9 mouse cellular contexts compared by ENCODE assay signal in the genomic region with DNA sequence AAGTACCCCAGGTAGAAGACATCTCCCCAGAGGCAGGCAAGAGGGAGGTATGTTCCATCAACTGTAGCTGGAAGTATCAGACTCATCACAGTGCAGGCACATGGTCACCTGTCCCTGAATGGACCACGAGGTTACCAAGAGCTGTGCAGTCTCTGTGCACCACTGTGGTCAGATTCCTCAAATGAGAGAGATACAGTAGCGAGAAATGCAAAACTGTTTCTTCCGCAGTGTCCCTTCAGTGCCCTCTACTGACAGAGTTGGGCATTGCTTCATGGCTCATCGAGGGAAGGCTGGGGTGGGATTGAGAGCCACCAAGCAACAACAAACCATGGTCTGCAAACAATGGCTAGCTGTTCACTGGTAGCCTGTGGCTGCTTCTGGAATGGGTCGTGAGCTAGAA.
DNase-seq lines count a peak whose midpoint lies in the region; ATAC-seq and TF ChIP-seq lines count a peak whose summit lies in the region.
"Had no signal": no experiment of that assay in that cellular context is flagged by ENCODE, and none has a peak within 500 bp of the region (broad histone marks: within the 10 kb centered on the region; RNA-seq: fewer than 3 reads in every experiment).

No protein-coding gene starts in this region.

- intact Hi-C loops in heart, postnatal 10 days (cut with DNase I): loop anchor here (1.0 to 5.0 kb wide), 4 partner anchors 159 to 471 kb away; a partner anchor contains a TSS

- H3K4me2 ChIP-seq in heart, embryonic 12.5 days: no peak overlapping the region
- H3K4me2 ChIP-seq: liver, embryonic 15.5 days had no signal

- no peak overlapping the region for H3K4me3 ChIP-seq in heart, embryonic 12.5 days
- H3K4me3 ChIP-seq in cortical plate, adult 2 months (ENCODE audit: insufficient read depth, low read length): no peak overlapping the region
- H3K4me3 ChIP-seq: liver, embryonic 15.5 days had no signal

- H3K9ac ChIP-seq in heart, embryonic 12.5 days: no peak overlapping the region
- H3K9ac ChIP-seq: liver, embryonic 15.5 days had no signal

- H3K27ac ChIP-seq in heart, embryonic 12.5 days (ENCODE audit: poor library complexity, severe bottlenecking): no peak overlapping the region
- H3K27ac ChIP-seq in cortical plate, adult 2 months (ENCODE audit: insufficient read depth, low read length): no peak overlapping the region
- H3K27ac ChIP-seq: liver, embryonic 15.5 days had no signal

- H3K27me3 ChIP-seq in heart, embryonic 12.5 days (replicated peaks): peaks cover 26% of the 10 kb centered on the region
- H3K27me3 ChIP-seq: liver, embryonic 15.5 days had no signal

- ATAC-seq in heart, embryonic 12.5 days (ENCODE audit: insufficient number of reproducible peaks, low FRiP score): no peak
- ATAC-seq in megakaryocyte-erythroid progenitor cell, adult 5-6 weeks (replicated peaks; ENCODE audit: low FRiP score, low TSS enrichment, poor library complexity, severe bottlenecking): peak; percentile 62; the same call in 1 of the 2 replicates

- WGBS in heart, embryonic 12.5 days: 9% methylated on average over 5 of the region's 5 CpGs

- no peaks in the 10 kb centered on the region for H3K4me1 ChIP-seq in heart, embryonic 12.5 days (replicated peaks)
- H3K4me1 ChIP-seq in cortical plate, adult 2 months (ENCODE audit: control insufficient read depth, insufficient read depth, low read length): no peaks in the 10 kb centered on the region; the same call in 1 of the 2 replicates
- H3K4me1 ChIP-seq: liver, embryonic 15.5 days had no signal

- no peaks in the 10 kb centered on the region for H3K9me3 ChIP-seq in heart, embryonic 12.5 days (replicated peaks)
- H3K9me3 ChIP-seq: liver, embryonic 15.5 days had no signal

- no peaks in the 10 kb centered on the region for H3K36me3 ChIP-seq in heart, embryonic 12.5 days
- H3K36me3 ChIP-seq: liver, embryonic 15.5 days had no signal

- TF ChIP-seq CTCF in cortical plate, adult 2 months (IDR thresholded peaks at IDR 0.05; ENCODE audit: extremely low read depth, insufficient read depth, low read length): peak; percentile 98

- DNase-seq in heart, adult 8-10 months (ENCODE audit: low spot score): peak; percentile 52
- peak; percentile 3 for DNase-seq in adipocyte (ENCODE audit: low spot score)
- DNase-seq in heart, postnatal 10 days: peak; percentile 68 to 84
- peak; percentile 82 to 86 for DNase-seq in layer of hippocampus, postnatal 14 days (ENCODE audit: low spot score in 2 of 2)
- peak; percentile 5 for DNase-seq in thymus, postnatal 0 days (ENCODE audit: low spot score)

- no peak for TF ChIP-seq POLR2A in cortical plate, adult 2 months (IDR thresholded peaks at IDR 0.05; ENCODE audit: extremely low read depth, insufficient read depth, low read length)

Comparison
In these comparisons a context has a peak if more than half of its experiments do, and no peak if none do; other contexts are left out.
1. DNase-seq: peak in every context shown above with its lines; median percentile 84 in layer of hippocampus, postnatal 14 days; 76 in heart, postnatal 10 days; 52 in heart, adult 8-10 months; 5 in thymus, postnatal 0 days; 3 in adipocyte.